Mouse (Mus musculus): ENCODE results near the gene Olfr1124. TPM values are rescaled to one million over a fixed set of nuclear protein-coding genes. Genes with fewer than 3 reads are reported as not detected.
"Not testable (repeated sequence)": the region's sequence is repeated elsewhere in the genome, so short reads cannot be mapped to it uniquely, and the experiment has no call there.

The Olfr1124 gene
- polyA plus RNA-seq (2014; fragmentation: Nextera tagmentation; extraction: Ambion mirVana) = not detected in 2 replicates

GRCm38 (mm10) chr2:87429975-87430374, at the start of gene Olfr1124:
Gene Olfr1124 (plus strand): TSS chr2:87430275.
- H3K4me1 ChIP-seq (ENCODE audit: control insufficient read depth, insufficient read depth, low read length) = no peaks in the 10 kb centered on the region
- H3K4me2 ChIP-seq (ENCODE audit: low read depth, low read length) = no peak within 1 kb of the TSS
- no peaks in the 10 kb centered on the region for H3K9me3 ChIP-seq (replicated peaks; ENCODE audit: control insufficient read depth, low read length)
- DNase-seq (ENCODE audit: low spot score) (no peak), ATAC-seq (replicated peaks; ENCODE audit: insufficient number of reproducible peaks, low FRiP score, low TSS enrichment, low read depth) (no peak)
- H3K36me3 ChIP-seq (replicated peaks; ENCODE audit: control insufficient read depth, insufficient read depth, low read depth, low read length) = no peaks in the 10 kb centered on the region
- WGBS = 88% methylated on average over 1 of the region's 1 CpGs
- no peaks in the 10 kb centered on the region for H3K27me3 ChIP-seq (ENCODE audit: control insufficient read depth, insufficient read depth, low read length)
- H3K4me3 ChIP-seq (ENCODE audit: low read depth, low read length) = no peak within 1 kb of the TSS
- no peak within 1 kb of the TSS for H3K27ac ChIP-seq (replicated peaks; ENCODE audit: low read depth, low read length)
- no peak within 1 kb of the TSS for H3K9ac ChIP-seq (replicated peaks; ENCODE audit: low read length)

GRCm38 (mm10) chr2:87383935-87384334, 46.1 kb upstream of the Olfr1124 start:
- DNase-seq (ENCODE audit: low spot score) (no peak), ATAC-seq (replicated peaks; ENCODE audit: insufficient number of reproducible peaks, low FRiP score, low TSS enrichment, low read depth) (no peak)
- H3K36me3 ChIP-seq (replicated peaks; ENCODE audit: control insufficient read depth, insufficient read depth, low read depth, low read length) = no peaks in the 10 kb centered on the region
- H3K9ac ChIP-seq (replicated peaks; ENCODE audit: low read length) = no peak overlapping the region
- no peaks in the 10 kb centered on the region for H3K9me3 ChIP-seq (replicated peaks; ENCODE audit: control insufficient read depth, low read length)
- H3K27me3 ChIP-seq (ENCODE audit: control insufficient read depth, insufficient read depth, low read length) = no peaks in the 10 kb centered on the region
- H3K4me2 ChIP-seq (ENCODE audit: low read depth, low read length) = no peak overlapping the region
- H3K4me3 ChIP-seq (ENCODE audit: low read depth, low read length) = no peak overlapping the region
- no peak overlapping the region for H3K27ac ChIP-seq (replicated peaks; ENCODE audit: low read depth, low read length)
- 82% methylated on average over 2 of the region's 2 CpGs for WGBS
- H3K4me1 ChIP-seq (ENCODE audit: control insufficient read depth, insufficient read depth, low read length) = no peaks in the 10 kb centered on the region

DNA sequence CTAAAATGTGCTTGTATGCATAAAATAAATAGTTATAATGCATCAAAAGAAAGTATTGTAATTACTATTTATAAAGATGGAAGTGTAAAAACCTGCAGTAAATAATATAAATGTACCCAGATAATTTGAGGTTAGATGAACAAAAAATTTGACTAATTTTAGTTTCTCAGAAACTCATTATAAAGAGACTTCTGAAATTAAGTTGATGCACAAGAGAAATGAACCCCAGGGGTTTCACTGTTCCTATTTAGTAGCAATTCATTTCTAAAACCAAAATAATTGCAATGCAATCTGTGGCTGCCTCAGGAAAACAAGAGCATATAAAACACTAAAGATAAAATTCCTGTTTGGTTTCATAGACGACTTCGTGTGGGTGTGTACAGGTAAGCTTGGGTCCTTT, 44.5 kb upstream of the Olfr1124 start, which contains the start of gene Olfr1122:
Gene Olfr1122 (plus strand): TSS at position 301 of the 400 bp plus-strand sequence.
- WGBS = 81% methylated on average over 2 of the region's 2 CpGs
- H3K9ac ChIP-seq (replicated peaks; ENCODE audit: low read length) = no peak within 1 kb of the TSS

DNA sequence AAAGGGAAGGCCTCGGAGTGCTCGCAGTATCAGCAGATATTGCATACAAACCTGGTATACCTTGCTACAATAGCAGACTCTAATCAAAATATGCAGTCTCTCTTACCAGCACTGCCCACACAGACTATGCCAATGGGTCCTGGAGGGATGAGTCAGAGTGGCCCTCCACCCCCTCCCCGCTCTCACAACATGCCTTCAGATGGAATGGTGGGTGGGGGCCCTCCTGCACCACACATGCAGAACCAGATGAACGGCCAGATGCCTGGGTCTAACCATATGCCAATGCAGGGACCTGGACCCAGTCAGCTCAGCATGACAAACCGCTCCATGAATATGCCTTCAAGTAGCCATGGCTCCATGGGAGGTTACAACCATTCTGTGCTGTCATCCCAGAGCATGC, 36.5 kb upstream of the Olfr1124 start:
- 86% methylated on average over 4 of the region's 5 CpGs for WGBS
- H3K4me3 ChIP-seq (ENCODE audit: low read depth, low read length); H3K27me3 ChIP-seq (ENCODE audit: control insufficient read depth, insufficient read depth, low read length); H3K9me3 ChIP-seq (replicated peaks; ENCODE audit: control insufficient read depth, low read length); H3K9ac ChIP-seq (replicated peaks; ENCODE audit: low read length); ATAC-seq (replicated peaks; ENCODE audit: insufficient number of reproducible peaks, low FRiP score, low TSS enrichment, low read depth); H3K36me3 ChIP-seq (replicated peaks; ENCODE audit: control insufficient read depth, insufficient read depth, low read depth, low read length); H3K27ac ChIP-seq (replicated peaks; ENCODE audit: low read depth, low read length); H3K4me2 ChIP-seq (ENCODE audit: low read depth, low read length); DNase-seq (ENCODE audit: low spot score); H3K4me1 ChIP-seq (ENCODE audit: control insufficient read depth, insufficient read depth, low read length): not testable (repeated sequence)

More for the DNA sequence above, 44.5 kb upstream of the Olfr1124 start, which contains the start of gene Olfr1122:
- Histone ChIP-seq H3K36me3 (replicated peaks; ENCODE audit: control insufficient read depth, insufficient read depth, low read depth, low read length) (no peaks in the 10 kb centered on the region), H3K27ac (replicated peaks; ENCODE audit: low read depth, low read length) (no peak within 1 kb of the TSS), H3K4me3 (ENCODE audit: low read depth, low read length) (no peak within 1 kb of the TSS), H3K27me3 (ENCODE audit: control insufficient read depth, insufficient read depth, low read length) (no peaks in the 10 kb centered on the region), H3K9me3 (replicated peaks; ENCODE audit: control insufficient read depth, low read length) (no peaks in the 10 kb centered on the region), H3K4me1 (ENCODE audit: control insufficient read depth, insufficient read depth, low read length) (no peaks in the 10 kb centered on the region), H3K4me2 (ENCODE audit: low read depth, low read length) (no peak within 1 kb of the TSS)
- DNase-seq (ENCODE audit: low spot score) (no peak), ATAC-seq (replicated peaks; ENCODE audit: insufficient number of reproducible peaks, low FRiP score, low TSS enrichment, low read depth) (no peak)

DNA sequence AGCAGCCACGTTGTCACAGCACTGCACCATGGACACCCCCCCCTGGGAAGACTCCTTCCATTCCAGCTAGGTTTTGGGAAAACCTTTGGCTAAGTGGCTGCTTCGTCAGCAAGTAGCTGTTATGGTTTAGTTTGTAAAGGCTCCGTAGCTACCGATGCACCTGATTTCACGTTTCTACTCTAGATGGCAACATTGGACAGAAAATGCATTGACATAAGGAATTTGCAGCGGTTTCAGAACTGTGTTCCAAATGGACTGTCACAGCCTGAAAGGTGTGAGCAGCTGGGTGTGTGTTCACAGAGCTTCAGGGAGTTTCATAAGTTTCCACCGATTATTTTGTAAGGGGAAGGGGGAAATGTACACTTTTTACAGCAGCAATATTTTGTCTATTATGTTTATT, 35.4 kb upstream of the Olfr1124 start:
- not testable (repeated sequence) for DNase-seq (ENCODE audit: low spot score); H3K27ac ChIP-seq (replicated peaks; ENCODE audit: low read depth, low read length); H3K4me1 ChIP-seq (ENCODE audit: control insufficient read depth, insufficient read depth, low read length); H3K4me2 ChIP-seq (ENCODE audit: low read depth, low read length); H3K4me3 ChIP-seq (ENCODE audit: low read depth, low read length); H3K9ac ChIP-seq (replicated peaks; ENCODE audit: low read length); ATAC-seq (replicated peaks; ENCODE audit: insufficient number of reproducible peaks, low FRiP score, low TSS enrichment, low read depth); H3K36me3 ChIP-seq (replicated peaks; ENCODE audit: control insufficient read depth, insufficient read depth, low read depth, low read length); H3K27me3 ChIP-seq (ENCODE audit: control insufficient read depth, insufficient read depth, low read length); H3K9me3 ChIP-seq (replicated peaks; ENCODE audit: control insufficient read depth, low read length)
- WGBS = 85% methylated on average over 7 of the region's 7 CpGs

- DNase-seq (ENCODE audit: low spot score) = no peak
- Histone ChIP-seq H3K4me3 (ENCODE audit: low read depth, low read length) (no peak within 1 kb of the TSS), H3K9ac (replicated peaks; ENCODE audit: low read length) (no peak within 1 kb of the TSS), H3K4me2 (ENCODE audit: low read depth, low read length) (no peak within 1 kb of the TSS), H3K27me3 (ENCODE audit: control insufficient read depth, insufficient read depth, low read length) (no peaks in the 10 kb centered on the region), H3K36me3 (replicated peaks; ENCODE audit: control insufficient read depth, insufficient read depth, low read depth, low read length) (no peaks in the 10 kb centered on the region), H3K4me1 (ENCODE audit: control insufficient read depth, insufficient read depth, low read length) (no peaks in the 10 kb centered on the region), H3K9me3 (replicated peaks; ENCODE audit: control insufficient read depth, low read length) (no peaks in the 10 kb centered on the region), H3K27ac (replicated peaks; ENCODE audit: low read depth, low read length) (no peak within 1 kb of the TSS)
- ATAC-seq (replicated peaks; ENCODE audit: insufficient number of reproducible peaks, low FRiP score, low TSS enrichment, low read depth) = no peak
- WGBS = 82% methylated on average over 1 of the region's 1 CpGs
Measured at GRCm38 (mm10) chr2:87416335-87416734, 13.7 kb upstream of the Olfr1124 start, which contains the start of gene Olfr1123. Gene Olfr1123 (plus strand): TSS chr2:87416635.

GRCm38 (mm10) chr2:87437731-87438130, 7.7 kb downstream of the Olfr1124 start:
- H3K4me3 ChIP-seq (ENCODE audit: low read depth, low read length) = no peak overlapping the region
- H3K4me1 ChIP-seq (ENCODE audit: control insufficient read depth, insufficient read depth, low read length) = no peaks in the 10 kb centered on the region
- no peak overlapping the region for H3K27ac ChIP-seq (replicated peaks; ENCODE audit: low read depth, low read length)
- H3K27me3 ChIP-seq (ENCODE audit: control insufficient read depth, insufficient read depth, low read length) = no peaks in the 10 kb centered on the region
- 92% methylated on average over 16 of the region's 16 CpGs for WGBS
- no peaks in the 10 kb centered on the region for H3K9me3 ChIP-seq (replicated peaks; ENCODE audit: control insufficient read depth, low read length)
- DNase-seq (ENCODE audit: low spot score) = no peak
- H3K9ac ChIP-seq (replicated peaks; ENCODE audit: low read length) = no peak overlapping the region
- H3K4me2 ChIP-seq (ENCODE audit: low read depth, low read length) = no peak overlapping the region
- H3K36me3 ChIP-seq (replicated peaks; ENCODE audit: control insufficient read depth, insufficient read depth, low read depth, low read length) = no peaks in the 10 kb centered on the region
- ATAC-seq (replicated peaks; ENCODE audit: insufficient number of reproducible peaks, low FRiP score, low TSS enrichment, low read depth) = no peak

- H3K36me3 ChIP-seq (replicated peaks; ENCODE audit: control insufficient read depth, insufficient read depth, low read depth, low read length) = no peaks in the 10 kb centered on the region
- H3K4me3 ChIP-seq (ENCODE audit: low read depth, low read length) = no peak within 1 kb of the TSS
- H3K27me3 ChIP-seq (ENCODE audit: control insufficient read depth, insufficient read depth, low read length) = no peaks in the 10 kb centered on the region
- no peak within 1 kb of the TSS for H3K4me2 ChIP-seq (ENCODE audit: low read depth, low read length)
- no peak within 1 kb of the TSS for H3K9ac ChIP-seq (replicated peaks; ENCODE audit: low read length)
- no peaks in the 10 kb centered on the region for H3K4me1 ChIP-seq (ENCODE audit: control insufficient read depth, insufficient read depth, low read length)
- DNase-seq (ENCODE audit: low spot score) = no peak
- ATAC-seq (replicated peaks; ENCODE audit: insufficient number of reproducible peaks, low FRiP score, low TSS enrichment, low read depth) = no peak
- no peak within 1 kb of the TSS for H3K27ac ChIP-seq (replicated peaks; ENCODE audit: low read depth, low read length)
- H3K9me3 ChIP-seq (replicated peaks; ENCODE audit: control insufficient read depth, low read length) = no peaks in the 10 kb centered on the region
Measured at GRCm38 (mm10) chr2:87453662-87454061, 23.6 kb downstream of the Olfr1124 start, which contains the start of gene Olfr1126. Gene Olfr1126 (plus strand): TSS chr2:87453962.

Measured in embryonic facial prominence, embryonic 11.5 days (tissue).